Mouse (Mus musculus) heart, embryonic 16.5 days (tissue): Measurements from ENCODE around the gene Klk1b9. TPM values are rescaled to one million over a fixed set of nuclear protein-coding genes. Genes with fewer than 3 reads are reported as not detected.
"Not testable (repeated sequence)": the region's sequence is repeated elsewhere in the genome, so short reads cannot be mapped to it uniquely, and the experiment has no call there.

Experiments used
- ATAC-seq: fragments of 200-750 bp; cut with Nextera tagmentation; replicated peaks from 2 replicates; pipeline ENCODE4 v1.8.0; 2017; ENCODE audit warnings: moderate number of reproducible peaks; ENCODE audit not compliant: insufficient read depth, low FRiP score; ENCODE audit errors: extremely low read depth
- H3K27ac ChIP-seq: fragments of 300-500 bp; sonication (generic); 2 replicates; pipeline ENCODE4 v1.5.1; 2014; ENCODE audit warnings: mild to moderate bottlenecking, low read length, control low read depth, moderate library complexity
- H3K27me3 ChIP-seq: fragments of 300-500 bp; sonication (generic); 2 replicates; pipeline ENCODE4 v1.6.1; 2014; ENCODE audit warnings: low read length, mixed read lengths; ENCODE audit not compliant: control insufficient read depth, insufficient read depth
- H3K36me3 ChIP-seq: fragments of 300-500 bp; sonication (generic); 2 replicates; pipeline ENCODE4 v1.6.1; 2014; ENCODE audit not compliant: control insufficient read depth, insufficient read depth
- H3K4me1 ChIP-seq: fragments of 300-500 bp; sonication (generic); 2 replicates; pipeline ENCODE4 v1.6.1; 2014; ENCODE audit warnings: low read length, mixed read lengths; ENCODE audit not compliant: control insufficient read depth, insufficient read depth
- H3K4me2 ChIP-seq: fragments of 300-500 bp; sonication (generic); 2 replicates; pipeline ENCODE4 v1.6.1; 2014; ENCODE audit warnings: low read depth, mild to moderate bottlenecking, control low read depth, low read length
- H3K4me3 ChIP-seq: fragments of 300-500 bp; sonication (generic); 2 replicates; pipeline ENCODE4 v1.5.1; 2014; ENCODE audit warnings: mild to moderate bottlenecking, control low read depth, low read length
- H3K9ac ChIP-seq: fragments of 300-500 bp; sonication (generic); 2 replicates; pipeline ENCODE4 v1.6.1; 2014; ENCODE audit warnings: low read length, control low read depth
- H3K9me3 ChIP-seq: fragments of 300-500 bp; sonication (generic); replicated peaks from 2 replicates; pipeline ENCODE4 v1.6.1; 2016; ENCODE audit warnings: low read length; ENCODE audit not compliant: control insufficient read depth
- WGBS: fragments of 180-500 bp; shearing (Covaris S2); extraction: QIAGEN DNeasy Blood & Tissue Kit; methylation state at CpG from one replicate; pipeline ENCODE4 v1.1.7; 2014; 5-methylcytosine and 5-hydroxymethylcytosine counted together
- polyA plus RNA-seq: library from polyadenylated mRNA; unstranded; fragments of >200 nt; fragmentation: Nextera tagmentation; extraction: Ambion mirVana; gene quantifications from 2 replicates; pipeline ENCODE4 v1.2.1, GENCODE M21; 2015

Gene Klk1b9
- polyA plus RNA-seq: not detected in 2 replicates

GRCm38 (mm10) chr7:43975761-43976160 lies at the start of gene Klk1b9:
Klk1b9 (plus strand) TSS chr7:43976061.
- H3K4me2 ChIP-seq, H3K9me3 ChIP-seq, ATAC-seq, H3K27ac ChIP-seq, H3K9ac ChIP-seq, H3K4me3 ChIP-seq, H3K27me3 ChIP-seq, H3K4me1 ChIP-seq, H3K36me3 ChIP-seq: not testable (repeated sequence)
- WGBS: 77% methylated on average over 1 of the region's 1 CpGs

GRCm38 (mm10) chr7:43928521-43928920 lies 47.3 kb upstream of the Klk1b9 start:
- no peak for ATAC-seq
- Histone ChIP-seq H3K4me2 (no peak overlapping the region), H3K36me3 (no peaks in the 10 kb centered on the region), H3K27ac (no peak overlapping the region), H3K27me3 (peaks cover 2% of the 10 kb centered on the region; the same call in 1 of the 2 replicates), H3K9me3 (no peaks in the 10 kb centered on the region), H3K9ac (no peak overlapping the region), H3K4me1 (no peaks in the 10 kb centered on the region), H3K4me3 (no peak overlapping the region)
- 43% methylated on average over 4 of the region's 4 CpGs for WGBS

- H3K9me3 ChIP-seq: no peaks in the 10 kb centered on the region
- WGBS: 47% methylated on average over 4 of the region's 4 CpGs
- ATAC-seq: no peak
- no peak overlapping the region for H3K27ac ChIP-seq
- H3K27me3 ChIP-seq: no peaks in the 10 kb centered on the region; the same call in 1 of the 2 replicates
- H3K4me2 ChIP-seq: no peak overlapping the region
- H3K4me3 ChIP-seq: no peak overlapping the region
- no peaks in the 10 kb centered on the region for H3K4me1 ChIP-seq
- H3K36me3 ChIP-seq: no peaks in the 10 kb centered on the region
- H3K9ac ChIP-seq: no peak overlapping the region
Measured at GRCm38 (mm10) chr7:43932337-43932736, 43.5 kb upstream of the Klk1b9 start.

- no peak for ATAC-seq
- Histone ChIP-seq H3K36me3 (no peaks in the 10 kb centered on the region), H3K4me3 (no peak within 1 kb of the TSS), H3K4me2 (no peak within 1 kb of the TSS), H3K9me3 (no peaks in the 10 kb centered on the region), H3K9ac (no peak within 1 kb of the TSS), H3K27ac (no peak within 1 kb of the TSS), H3K27me3 (no peaks in the 10 kb centered on the region; the same call in 1 of the 2 replicates), H3K4me1 (no peaks in the 10 kb centered on the region)
- WGBS: 64% methylated on average over 3 of the region's 3 CpGs
Measured at GRCm38 (mm10) chr7:43933440-43933839, 42.4 kb upstream of the Klk1b9 start, which contains the start of gene Klk15. Klk15 (plus strand) TSS chr7:43933740.

GRCm38 (mm10) chr7:43934747-43935146 lies 41.1 kb upstream of the Klk1b9 start:
- no peak for ATAC-seq
- Histone ChIP-seq H3K4me1 (no peaks in the 10 kb centered on the region), H3K4me3 (no peak overlapping the region), H3K9me3 (no peaks in the 10 kb centered on the region), H3K9ac (no peak overlapping the region), H3K27me3 (no peaks in the 10 kb centered on the region), H3K27ac (no peak overlapping the region), H3K4me2 (no peak overlapping the region), H3K36me3 (no peaks in the 10 kb centered on the region)
- 38% methylated on average over 3 of the region's 3 CpGs for WGBS

GRCm38 (mm10) chr7:43936551-43936950 lies 39.3 kb upstream of the Klk1b9 start:
- 79% methylated on average over 14 of the region's 14 CpGs for WGBS
- H3K27me3 ChIP-seq: no peaks in the 10 kb centered on the region

GRCm38 (mm10) chr7:43942293-43942692 lies 33.6 kb upstream of the Klk1b9 start:
- not testable (repeated sequence) for ATAC-seq

More at GRCm38 (mm10) chr7:43936551-43936950, 39.3 kb upstream of the Klk1b9 start:
- H3K27ac ChIP-seq: no peak overlapping the region
- ATAC-seq: no peak
- no peak overlapping the region for H3K4me2 ChIP-seq
- no peak overlapping the region for H3K9ac ChIP-seq
- no peaks in the 10 kb centered on the region for H3K9me3 ChIP-seq
- H3K4me3 ChIP-seq: no peak overlapping the region
- no peaks in the 10 kb centered on the region for H3K36me3 ChIP-seq
- H3K4me1 ChIP-seq: no peaks in the 10 kb centered on the region

GRCm38 (mm10) chr7:43944727-43945264 lies 31.1 kb upstream of the Klk1b9 start:
- no peak overlapping the region for H3K4me3 ChIP-seq
- H3K9ac ChIP-seq: no peak overlapping the region
- H3K36me3 ChIP-seq: no peaks in the 10 kb centered on the region
- H3K9me3 ChIP-seq: no peaks in the 10 kb centered on the region
- no peaks in the 10 kb centered on the region for H3K27me3 ChIP-seq
- H3K4me2 ChIP-seq: no peak overlapping the region
- no peaks in the 10 kb centered on the region for H3K4me1 ChIP-seq
- WGBS: 73% methylated on average over 3 of the region's 3 CpGs
- no peak overlapping the region for H3K27ac ChIP-seq
- no peak for ATAC-seq

More at GRCm38 (mm10) chr7:43942293-43942692, 33.6 kb upstream of the Klk1b9 start:
- not testable (repeated sequence) for H3K9ac ChIP-seq, H3K9me3 ChIP-seq, H3K4me2 ChIP-seq, H3K36me3 ChIP-seq, H3K4me1 ChIP-seq, H3K27ac ChIP-seq, H3K4me3 ChIP-seq, H3K27me3 ChIP-seq
- 59% methylated on average over 3 of the region's 3 CpGs for WGBS

- no peak within 1 kb of the TSS for H3K4me3 ChIP-seq
- H3K9me3 ChIP-seq: no peaks in the 10 kb centered on the region
- no peak within 1 kb of the TSS for H3K9ac ChIP-seq
- no peaks in the 10 kb centered on the region for H3K36me3 ChIP-seq
- no peaks in the 10 kb centered on the region for H3K27me3 ChIP-seq
- 61% methylated on average over 2 of the region's 2 CpGs for WGBS
- ATAC-seq: no peak
- H3K4me1 ChIP-seq: no peaks in the 10 kb centered on the region
- no peak within 1 kb of the TSS for H3K27ac ChIP-seq
- no peak within 1 kb of the TSS for H3K4me2 ChIP-seq
Measured at GRCm38 (mm10) chr7:43950364-43950763, 25.5 kb upstream of the Klk1b9 start, which contains the start of gene Klk1b8. Klk1b8 (plus strand) TSS chr7:43950664.
